Mouse (Mus musculus) cerebellum, adult 18-20 months (tissue): ENCODE measurements at regions not wholly inside any gene's neighbourhood (a gene's known extent, or its start where the extent isn't known, plus 50 kb on each side); places are given as distances from the start of the nearest gene placed in this dataset.

Experiments
- DNase-seq, 2 experiments: peaks; one replicate each; pipeline ENCODE4 v3.0.0; 2021

DNA sequence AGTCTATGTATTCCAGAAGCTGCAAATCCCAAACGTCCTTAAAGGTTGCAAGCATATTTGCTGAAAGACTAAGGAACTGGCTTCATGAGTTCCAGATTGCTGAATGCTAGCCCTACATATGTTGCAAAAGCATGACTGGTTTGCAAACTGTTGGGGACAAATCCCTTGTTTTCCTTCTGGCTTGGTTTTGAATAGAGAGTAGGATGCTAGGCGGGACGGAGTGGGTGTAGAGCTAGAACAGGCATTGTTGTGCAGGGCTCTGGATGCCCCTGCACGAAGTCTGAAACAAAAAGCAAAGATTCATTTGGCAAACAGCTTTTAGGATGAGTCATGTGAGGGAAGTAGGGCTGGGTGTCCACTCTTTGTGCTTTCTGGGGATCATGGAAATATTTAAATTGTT is 500.9 kb upstream of the Cnksr2 start:
- no peak for DNase-seq

DNA sequence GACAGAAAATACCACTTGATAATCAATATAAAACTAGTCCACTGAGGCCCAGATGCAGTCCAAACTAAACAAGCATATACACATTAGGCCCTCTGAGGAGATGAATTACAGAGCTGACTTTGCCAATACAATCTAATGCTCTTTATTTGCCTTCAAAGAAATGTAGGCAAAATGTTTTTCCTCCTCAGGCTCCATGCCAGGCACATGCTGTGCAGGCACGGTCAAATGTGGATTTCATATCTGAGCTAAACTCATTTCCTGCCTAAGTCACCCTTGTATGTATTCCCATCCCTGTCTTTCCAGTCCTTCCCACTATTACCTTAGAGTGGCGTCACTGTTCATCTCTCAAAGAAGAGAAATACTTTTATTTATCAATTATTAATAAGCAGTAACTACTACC is 534.8 kb upstream of the Cnksr2 start:
- DNase-seq, result peak; percentile 54 to 56

DNA sequence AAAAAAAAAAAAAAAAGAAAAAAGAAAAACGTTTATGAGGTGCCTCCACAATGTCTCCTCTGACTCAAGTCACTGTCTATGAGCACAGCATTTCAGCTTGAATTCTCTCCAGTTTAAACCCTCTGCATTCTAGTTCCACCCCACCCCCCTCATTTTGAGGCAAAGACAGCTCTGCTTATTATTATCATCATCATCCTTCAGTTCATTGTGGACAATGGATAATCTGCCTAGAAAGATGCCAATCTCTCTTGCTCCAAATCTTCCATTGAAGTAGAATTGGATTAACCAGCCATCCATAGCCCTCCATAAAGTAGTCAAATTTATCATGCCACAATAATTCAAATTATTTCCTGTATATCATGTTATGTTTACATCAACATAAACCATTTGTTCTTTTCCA is 570.0 kb upstream of the Cnksr2 start:
- DNase-seq, result no peak

DNA sequence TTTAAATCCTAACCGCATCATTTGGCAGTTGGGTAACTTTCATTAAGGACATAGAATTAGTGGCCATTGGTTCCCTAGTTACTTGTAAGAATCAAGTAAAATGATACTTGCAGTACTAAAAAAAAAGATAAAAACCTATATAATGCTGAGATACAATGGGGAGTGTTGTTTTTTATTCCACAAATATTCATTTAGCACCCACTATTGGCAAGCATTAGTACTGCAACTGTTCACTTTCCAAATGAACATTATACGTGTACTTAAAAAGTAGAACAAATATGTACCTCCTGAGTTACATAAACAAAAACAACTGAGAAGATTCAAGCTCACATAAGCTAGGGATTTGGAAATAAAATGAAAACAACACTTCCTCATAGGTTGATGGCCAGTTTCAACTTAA is 570.5 kb upstream of the Cnksr2 start:
- no peak for DNase-seq

DNA sequence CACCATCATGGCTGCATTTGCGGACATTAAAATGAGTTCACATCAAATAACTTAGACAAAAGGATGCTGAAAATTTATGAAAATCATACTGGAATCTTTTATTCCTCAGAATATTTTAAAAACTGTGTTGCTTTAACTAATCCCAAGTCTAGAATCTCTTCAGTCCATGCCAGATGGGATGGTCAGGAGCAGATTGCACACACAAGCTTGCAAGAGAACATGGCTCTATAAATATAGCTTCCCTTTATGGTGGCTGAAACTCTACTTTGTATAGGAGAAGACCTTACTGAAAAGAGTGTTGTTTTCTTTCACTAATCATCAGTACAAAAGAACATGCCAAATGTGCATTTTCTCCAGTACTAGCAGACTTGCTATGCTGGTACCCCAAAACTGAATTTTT is 570.9 kb upstream of the Cnksr2 start:
- no peak for DNase-seq

DNA sequence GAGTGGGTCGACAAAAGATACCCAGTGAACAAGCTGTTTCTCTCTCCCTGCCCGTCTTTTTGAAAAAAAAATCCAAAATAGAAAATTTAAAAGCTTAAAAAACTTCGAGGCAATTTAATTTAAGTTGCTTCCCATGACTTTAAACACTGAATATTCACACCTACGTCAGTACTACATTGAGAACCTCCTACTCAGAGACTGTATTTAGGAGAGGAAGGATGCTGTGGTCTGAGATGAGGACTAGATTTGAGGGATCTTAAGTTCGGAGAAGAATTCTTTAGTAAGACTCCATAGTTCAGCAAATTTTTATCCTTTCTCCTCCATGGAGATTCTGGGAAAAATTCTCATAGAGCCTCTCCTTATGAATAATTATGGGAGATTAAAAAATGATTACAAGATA is 571.4 kb upstream of the Cnksr2 start:
- no peak for DNase-seq

DNA sequence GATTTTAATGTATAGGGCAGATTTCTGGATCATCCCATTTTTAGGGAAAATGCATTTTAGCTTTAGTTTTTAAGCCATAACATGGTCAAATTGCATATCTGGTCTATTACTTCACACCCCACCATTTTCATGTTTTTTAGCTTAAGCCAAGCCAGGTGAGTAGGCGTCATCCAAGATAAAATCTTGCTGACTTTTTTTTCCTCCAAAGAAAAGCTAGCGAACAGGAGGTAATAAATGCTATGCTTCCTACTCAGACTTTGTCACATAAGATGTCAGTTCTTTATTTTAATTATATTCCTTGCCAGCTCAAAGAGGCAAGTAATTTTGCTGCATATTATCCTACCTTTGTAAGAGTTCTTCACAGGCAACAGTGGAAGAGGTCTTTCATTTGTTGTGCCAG is 572.0 kb upstream of the Cnksr2 start:
- no peak for DNase-seq

DNA sequence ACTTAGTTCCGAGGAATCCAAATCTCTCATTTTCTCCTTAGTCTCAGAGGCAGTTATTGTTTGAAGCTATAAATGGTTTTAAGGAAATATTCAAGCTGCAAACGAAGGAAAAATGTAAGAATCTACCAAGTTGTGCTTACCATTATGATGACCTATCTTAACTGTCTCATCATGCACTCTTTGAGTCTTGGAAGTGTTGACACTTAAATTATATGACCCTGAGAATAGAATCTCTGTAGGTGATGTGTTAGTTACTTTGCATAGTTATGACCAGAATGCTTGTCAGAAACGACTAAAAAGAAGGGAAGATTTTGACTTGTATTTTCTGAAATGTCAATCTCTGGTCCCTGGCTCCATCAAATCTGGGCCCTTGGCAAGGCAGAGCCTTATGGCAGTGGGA is 582.7 kb upstream of the Rps6ka3 start:
- no peak for DNase-seq

DNA sequence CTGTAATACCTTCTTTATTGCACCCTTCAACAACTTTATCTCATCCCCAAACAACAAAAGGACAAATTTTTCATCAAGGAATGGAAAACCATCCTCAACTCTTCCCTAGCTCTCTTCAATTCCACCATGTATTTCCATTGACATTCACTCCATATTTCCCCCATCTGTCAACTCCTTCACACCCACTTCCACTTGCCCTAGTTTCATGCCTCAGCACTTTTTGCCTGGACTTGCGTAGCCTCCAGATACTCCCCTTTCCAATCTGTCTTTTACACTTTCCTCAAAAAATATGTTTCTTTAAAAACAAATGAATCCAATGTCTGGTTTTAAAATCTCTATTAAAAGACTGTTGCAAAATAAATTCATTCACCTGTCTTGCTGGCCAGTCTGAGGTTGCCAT is 577.7 kb upstream of the Rps6ka3 start:
- no peak for DNase-seq

DNA sequence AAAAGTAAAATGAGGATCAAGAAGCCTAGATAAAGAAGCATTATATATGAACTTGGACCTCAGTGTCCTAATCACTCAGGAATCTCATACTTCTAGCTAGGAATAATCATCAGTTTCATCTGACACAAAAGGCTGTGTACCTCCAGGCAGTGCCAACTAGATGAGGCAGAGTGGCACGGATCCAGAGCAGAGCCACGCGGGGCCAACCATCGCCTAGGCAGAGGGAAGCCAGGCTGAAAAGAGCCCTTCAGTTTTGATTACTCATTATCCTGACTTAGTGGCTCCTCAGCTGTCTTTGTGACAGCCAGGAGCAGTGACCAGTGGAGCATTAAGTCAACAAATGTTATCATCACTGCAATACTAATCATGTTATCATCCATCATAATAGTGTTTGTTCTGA is 557.9 kb upstream of the Rps6ka3 start:
- peak; percentile 80 to 87 for DNase-seq

DNA sequence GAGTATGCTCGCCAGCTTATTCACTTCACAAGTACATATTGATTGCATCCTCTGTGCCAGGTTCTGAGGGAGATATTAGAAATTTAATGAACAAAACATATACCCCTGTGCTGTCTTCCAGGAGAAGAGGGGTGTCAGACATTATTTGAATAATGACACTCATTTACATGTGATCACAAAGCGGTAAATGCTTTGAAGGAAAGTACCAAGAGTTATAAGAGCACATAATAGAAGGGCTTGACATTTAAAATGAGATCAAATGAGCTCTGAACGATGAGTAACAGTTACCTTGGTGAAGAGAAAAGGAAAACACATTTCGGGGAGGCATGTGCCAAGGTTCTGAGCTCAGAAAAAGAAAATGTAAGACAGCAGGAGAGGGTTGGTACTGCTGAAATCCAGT is 553.9 kb upstream of the Rps6ka3 start:
- no peak for DNase-seq

DNA sequence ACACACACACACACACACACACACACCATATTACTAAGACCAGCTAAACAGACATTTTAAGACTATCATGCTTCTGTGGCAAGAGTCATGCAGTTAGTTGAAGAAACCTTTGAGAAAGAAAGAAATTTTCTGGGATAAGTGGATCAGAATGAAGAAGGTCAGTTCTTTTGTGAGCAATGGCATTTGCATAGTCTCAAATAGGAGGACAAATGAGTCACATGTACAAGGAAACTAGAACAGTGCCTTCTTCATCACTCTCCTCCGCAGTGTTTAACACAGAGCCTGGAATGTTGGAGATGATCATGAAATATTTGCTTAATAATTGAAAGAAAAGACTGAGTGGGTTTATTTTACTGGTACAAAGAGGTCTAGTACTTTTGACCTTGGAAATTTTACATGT is 515.9 kb upstream of the Rps6ka3 start:
- DNase-seq, result no peak

DNA sequence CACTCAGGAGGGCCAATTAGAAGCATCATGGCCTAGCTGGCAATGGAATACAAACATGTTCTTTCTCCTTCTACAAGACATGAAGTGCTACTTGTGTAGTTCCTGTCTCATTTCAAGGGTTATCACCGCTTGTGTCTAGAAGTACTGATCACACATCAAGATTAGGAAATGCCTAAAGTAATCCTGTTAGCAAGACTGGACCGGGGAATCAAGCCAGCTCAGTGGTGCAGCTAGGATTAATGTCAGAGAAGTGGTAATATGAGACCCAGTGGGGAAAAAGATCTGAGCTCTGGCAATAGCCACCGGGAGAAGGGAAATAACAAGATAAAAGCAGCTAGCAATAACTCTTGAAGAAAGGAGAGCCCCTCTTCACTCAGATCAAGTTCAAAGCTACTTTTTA is 506.7 kb upstream of the Rps6ka3 start:
- no peak for DNase-seq

DNA sequence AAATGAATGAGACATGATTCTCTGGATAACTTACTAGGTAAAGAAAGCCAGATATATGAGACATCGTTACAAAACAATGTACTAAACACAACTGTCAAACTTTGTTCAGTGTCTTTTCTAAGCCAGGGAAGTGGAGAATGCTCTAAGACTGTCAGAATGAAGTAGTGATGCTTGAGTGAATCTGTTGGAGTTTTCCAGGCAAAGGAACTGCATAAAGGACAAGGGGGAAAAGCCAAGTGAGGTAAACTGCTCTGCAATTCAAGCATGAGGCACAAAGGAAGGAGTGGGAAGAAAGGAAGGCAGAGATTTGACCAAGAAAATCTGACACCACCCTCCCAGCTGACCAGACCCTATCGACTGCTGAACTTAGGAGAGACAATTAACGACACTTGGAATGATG is 500.3 kb upstream of the Rps6ka3 start:
- no peak for DNase-seq

DNA sequence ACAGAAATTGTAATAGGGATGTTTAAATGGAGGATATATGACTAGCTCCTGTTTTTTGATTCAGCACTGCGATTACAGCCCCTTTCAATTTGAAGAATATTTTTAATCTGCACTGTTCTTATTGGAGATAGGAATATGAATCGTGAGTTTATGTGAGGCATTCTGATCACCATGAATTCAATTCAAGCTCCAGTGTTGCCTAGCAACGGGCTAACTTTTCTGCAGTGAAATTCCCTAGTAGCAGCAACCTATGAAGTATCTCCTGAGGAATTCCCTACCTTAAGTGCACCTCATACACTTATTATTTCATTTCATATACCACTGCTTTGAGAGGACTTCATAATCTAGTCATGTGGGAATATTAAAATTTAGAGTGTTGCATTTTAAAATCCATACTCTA is 465.4 kb upstream of the Rps6ka3 start:
- no peak for DNase-seq

DNA sequence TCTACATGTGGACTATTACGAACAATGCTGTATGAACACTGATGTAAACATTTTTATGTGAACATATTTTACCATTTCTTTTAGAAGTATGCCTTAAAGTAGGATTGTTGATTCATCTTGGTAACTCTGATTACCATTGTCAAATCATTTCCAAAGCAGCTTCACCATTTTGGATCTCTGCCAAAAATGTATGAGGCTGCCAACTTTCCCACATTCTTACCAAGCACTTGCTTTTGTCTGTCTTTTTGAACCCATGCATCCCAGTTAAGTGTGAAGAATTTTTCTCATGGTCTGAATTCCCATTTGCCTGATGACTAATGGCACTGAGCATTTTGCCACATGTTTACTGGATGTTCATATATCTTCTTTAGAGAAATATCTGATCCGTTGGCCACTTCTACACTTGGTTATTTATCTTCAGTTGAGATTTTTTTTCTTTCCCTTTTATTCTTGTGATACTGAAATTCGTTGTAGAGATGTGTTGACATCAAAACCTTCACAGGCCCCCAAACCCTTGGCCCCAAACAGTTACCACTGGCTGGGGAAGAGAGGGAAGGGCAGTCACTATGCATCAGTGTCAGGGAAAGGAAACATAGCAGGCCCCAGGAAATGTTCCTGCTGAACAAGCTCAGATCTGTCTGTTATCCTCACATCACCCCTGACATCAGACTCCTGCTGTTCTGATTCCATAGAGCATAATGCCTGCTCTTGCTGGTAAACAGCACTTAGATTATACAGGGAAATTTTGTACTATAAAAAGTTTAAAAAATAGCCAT is 464.2 kb upstream of the Rps6ka3 start:
- DNase-seq, result peak; percentile 19 to 21
